Mouse (Mus musculus) ovary, postnatal 14 days (tissue): Measurements from ENCODE around the gene Ppil4.

Experiments used
- DNase-seq: peaks from one replicate; pipeline ENCODE4 v3.0.0; 2022; ENCODE audit warnings: low spot score

Gene Ppil4

GRCm38 (mm10) chr10:7824663-7825280, 32.1 kb downstream of the Ppil4 start:
- no peak for DNase-seq

DNA sequence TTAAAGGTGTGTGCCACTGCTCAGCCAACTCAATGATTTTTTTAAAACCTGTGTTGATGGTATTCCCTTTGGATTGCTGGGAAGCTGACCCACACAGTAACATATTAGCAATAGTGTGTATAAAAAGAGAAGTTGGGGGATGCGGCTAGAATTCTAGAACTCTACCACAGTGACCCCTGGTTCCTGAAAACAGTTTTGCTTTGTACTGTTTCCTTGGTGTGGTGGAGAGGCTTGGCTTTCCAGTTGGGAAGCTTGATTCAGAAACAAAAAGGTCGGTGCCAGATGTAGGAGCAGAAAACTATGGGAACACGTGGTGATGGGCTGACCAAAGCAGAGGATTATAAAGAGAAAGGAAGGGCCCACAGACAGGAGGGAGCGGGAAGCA, 32.6 kb downstream of the Ppil4 start:
- no peak for DNase-seq

- DNase-seq = no peak
These were observed 33.4 kb downstream of the Ppil4 start for GRCm38 (mm10) chr10:7826106-7826505.

DNA sequence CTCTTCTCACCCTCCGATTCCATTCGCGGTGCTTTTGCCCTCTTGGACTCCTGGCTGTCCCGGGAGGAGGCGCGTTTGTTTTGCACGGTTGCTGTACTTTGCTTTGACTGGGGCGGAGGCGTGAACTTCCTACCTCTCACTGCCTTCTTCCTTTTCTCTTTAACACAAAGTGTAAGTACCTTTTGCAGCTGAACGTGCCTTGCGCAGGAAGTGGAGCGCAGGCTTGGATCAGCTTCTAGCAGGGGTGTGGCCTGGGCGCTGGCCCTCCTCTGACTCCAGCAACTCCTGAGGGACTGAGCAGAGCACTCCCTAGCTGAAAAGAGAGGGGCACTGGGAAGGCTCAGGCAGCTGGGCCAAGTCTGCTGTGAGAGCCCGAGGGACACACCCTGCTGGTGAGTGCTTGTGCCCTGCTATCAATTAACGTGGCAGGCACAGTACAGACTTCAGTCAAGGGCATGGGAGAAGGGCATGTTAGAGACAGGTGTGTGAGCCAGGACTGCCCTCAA, 39.5 kb downstream of the Ppil4 start, which contains the start of gene Zc3h12d:
Gene Zc3h12d, plus strand, starts transcription at position 300 of the 506 bp plus-strand sequence.
- peak; percentile 26 for DNase-seq

GRCm38 (mm10) chr10:7833377-7834165, 40.9 kb downstream of the Ppil4 start:
- DNase-seq = no peak

DNA sequence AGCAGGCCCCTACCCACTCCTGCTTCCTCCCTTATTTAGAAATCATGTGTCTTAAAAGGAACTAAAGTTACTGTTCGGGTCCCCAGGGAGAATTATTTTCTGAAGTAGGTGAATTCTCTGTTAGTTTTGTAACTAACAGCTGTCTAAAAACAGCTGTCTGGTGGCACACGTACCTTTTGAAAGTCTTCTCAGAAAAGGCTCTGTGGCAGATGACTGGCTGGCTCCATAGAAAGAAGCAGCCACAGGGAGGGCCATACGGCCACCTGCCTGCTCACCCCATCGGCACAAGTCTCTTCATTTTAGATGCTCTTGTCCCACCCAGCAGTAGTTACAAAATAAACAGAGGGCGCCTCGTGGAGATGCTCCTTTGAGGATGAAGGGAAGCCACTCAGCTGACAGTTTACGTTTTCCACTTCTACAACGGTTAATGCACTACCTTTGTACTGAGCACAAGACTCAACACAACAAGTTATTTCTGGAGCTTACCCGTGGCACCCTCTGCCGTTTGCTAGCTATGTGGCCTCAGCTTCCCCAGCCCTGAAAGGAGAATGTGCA, 42.1 kb downstream of the Ppil4 start:
- DNase-seq = no peak

DNA sequence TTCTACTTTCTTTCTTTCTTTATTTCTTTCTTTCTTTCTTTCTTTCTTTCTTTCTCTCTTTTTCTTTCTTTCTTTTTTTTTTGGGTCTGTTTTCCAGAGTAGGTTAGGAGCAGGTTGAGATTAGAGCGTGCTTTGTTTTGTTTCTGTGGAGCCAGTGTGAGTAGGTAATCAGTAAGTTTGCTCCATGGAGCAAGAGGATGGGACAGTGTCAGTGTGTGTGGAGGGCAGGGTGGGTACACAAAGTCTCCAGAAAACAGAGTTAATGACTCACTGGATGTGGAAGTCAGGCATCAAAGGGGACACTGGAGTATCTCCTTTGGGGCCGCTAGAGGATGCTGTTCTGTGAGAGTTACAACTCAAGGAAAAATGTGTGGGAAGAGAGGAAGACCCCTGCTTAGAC, 44.2 kb downstream of the Ppil4 start:
- no peak for DNase-seq

DNA sequence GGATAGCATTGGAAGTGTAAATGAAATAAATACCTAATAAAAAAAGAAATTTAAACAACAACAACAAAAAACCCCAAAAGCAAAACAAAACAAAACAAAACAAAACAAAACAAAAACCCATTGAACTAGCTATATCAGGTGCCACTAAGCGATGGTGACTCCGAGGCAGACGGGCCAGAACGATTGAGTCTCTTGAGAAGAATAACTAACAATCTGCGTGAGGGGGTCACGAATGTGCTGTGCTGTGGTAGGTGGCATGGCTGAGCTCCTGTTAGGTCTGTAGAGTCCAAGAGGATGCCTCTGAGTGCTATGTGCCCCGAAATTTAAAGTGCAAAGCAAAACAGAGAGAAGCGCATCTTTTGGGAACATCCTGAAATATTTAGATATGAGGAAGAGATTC, 44.8 kb downstream of the Ppil4 start:
- DNase-seq = no peak

DNA sequence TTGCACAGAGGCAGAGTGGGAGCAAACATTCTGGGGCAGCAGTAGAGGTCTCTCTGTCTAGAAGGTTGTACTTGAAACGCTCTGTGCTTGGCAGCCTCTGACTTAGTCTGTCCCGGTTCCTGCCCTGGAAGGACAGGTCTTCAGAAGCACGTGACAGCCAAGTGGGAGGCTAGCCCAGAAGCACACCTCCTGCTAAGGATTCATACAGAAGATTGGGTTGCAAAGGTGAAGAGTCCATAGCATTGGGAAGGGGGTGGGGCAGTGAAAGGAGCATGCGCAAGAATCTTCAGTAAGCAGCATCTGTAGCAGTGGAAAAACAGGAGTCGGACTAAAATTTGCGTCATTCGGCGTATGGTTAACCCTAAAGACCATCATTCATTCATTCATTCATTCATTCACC, 45.3 kb downstream of the Ppil4 start:
- no peak for DNase-seq

DNA sequence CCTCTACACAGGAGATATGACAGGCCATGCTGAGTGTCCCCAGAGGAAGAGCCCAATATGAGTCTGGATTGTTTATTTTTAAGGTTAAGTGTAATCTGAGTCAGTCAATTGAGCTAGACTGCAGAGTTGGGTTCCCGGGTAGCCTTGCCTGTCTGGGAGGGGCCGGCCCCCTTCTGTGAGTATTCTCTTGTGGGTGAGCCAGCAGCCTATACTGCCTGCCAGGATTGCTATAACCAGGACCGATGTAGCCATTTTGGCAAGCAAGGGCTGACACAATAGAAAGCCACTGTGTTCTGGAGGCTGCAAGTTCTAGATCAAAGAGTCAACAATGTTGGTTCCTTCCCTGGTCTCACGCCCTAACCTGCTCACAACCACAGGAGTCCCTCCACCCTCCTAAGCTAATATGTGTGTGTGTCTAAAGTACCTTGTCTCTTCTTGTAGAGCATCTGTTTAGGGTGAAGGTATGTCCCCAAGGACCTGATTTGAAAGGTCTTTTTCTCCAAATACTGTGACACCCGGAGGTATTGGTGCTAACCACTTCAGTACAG, 46.3 kb downstream of the Ppil4 start:
- DNase-seq = no peak

GRCm38 (mm10) chr10:7839551-7840352, 47.1 kb downstream of the Ppil4 start:
- no peak for DNase-seq

GRCm38 (mm10) chr10:7840353-7840733, 47.7 kb downstream of the Ppil4 start:
- DNase-seq = no peak

DNA sequence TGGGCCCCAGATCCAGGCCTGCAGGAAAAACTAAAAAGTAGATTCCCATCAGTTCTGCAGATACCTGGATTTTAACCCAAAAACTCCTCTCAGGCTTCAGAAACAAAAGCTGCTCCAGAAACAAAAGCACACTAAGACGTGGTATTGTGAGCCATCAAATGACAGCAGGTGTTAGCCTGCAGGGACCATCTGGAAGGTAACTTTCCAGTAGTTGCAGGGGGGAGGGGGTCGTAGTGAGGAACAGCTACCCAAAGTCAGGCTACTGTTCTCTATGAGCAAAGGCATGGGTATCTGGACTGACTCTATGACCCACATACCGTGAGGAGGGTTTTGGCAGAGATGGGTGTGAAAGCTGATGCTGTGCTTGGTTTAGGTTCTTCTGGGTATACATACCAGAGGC, 48.1 kb downstream of the Ppil4 start:
- DNase-seq = no peak

- DNase-seq = peak; percentile 46
These were observed 48.9 kb downstream of the Ppil4 start for GRCm38 (mm10) chr10:7841571-7842080.

- no peak for DNase-seq
These were observed 50.5 kb downstream of the Ppil4 start for GRCm38 (mm10) chr10:7843181-7843580.

GRCm38 (mm10) chr10:7844161-7844560, 51.5 kb downstream of the Ppil4 start:
- no peak for DNase-seq

- DNase-seq = no peak
These were observed 52.4 kb downstream of the Ppil4 start for GRCm38 (mm10) chr10:7845136-7845535.

- DNase-seq = no peak
These were observed 53.3 kb downstream of the Ppil4 start for GRCm38 (mm10) chr10:7845991-7846390.

DNA sequence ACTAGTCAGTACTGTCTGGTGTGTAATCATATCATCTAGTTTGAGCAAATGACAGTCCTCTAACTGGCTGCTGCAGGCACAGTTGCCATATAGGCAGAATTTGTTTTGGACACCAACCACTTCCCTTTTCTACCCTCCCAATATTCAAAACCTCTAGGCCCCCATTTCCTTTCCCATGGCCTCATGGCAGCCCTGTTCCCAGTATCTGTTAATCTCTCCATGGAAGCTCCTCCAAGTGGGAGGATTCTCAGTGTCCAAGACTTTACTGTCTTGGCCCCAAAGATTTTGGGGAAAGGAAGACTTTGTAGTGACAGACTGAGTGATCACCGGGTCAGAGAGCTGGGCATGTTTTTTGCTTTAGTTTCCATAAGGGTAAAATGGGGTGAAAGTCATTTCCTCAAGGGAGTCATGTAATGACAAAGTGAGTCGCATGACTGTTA, 54.5 kb downstream of the Ppil4 start:
- DNase-seq = no peak

- DNase-seq = no peak
These were observed 59.2 kb downstream of the Ppil4 start for GRCm38 (mm10) chr10:7851891-7852290.

DNA sequence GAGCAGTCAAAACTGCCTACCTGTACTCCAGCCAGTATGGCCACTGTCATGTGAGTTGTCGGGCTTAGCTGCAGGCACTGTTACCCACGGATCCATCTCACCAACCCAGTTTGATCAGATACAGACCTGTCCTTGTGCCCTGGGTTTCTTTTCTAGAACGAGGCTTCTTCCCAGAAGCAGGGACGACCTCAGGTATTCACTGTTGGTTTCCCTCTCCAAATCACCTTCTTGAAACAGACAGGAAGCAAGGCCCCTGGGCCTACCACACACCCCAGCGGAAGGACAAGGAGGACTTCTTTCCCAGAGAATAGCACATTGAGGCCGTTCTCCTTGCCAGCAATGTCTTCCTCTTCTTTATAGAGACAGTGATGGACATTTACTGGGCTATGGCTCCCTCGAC, 67.8 kb downstream of the Ppil4 start:
- no peak for DNase-seq
